Mouse (Mus musculus) skeletal muscle tissue, adult 2 months (tissue): ENCODE results near the gene Utp3.
"Not testable (repeated sequence)": the region's sequence is repeated elsewhere in the genome, so short reads cannot be mapped to it uniquely, and the experiment has no call there.

Experiments used
- DNase-seq: peaks from one replicate; pipeline ENCODE4 v3.0.0-alpha.2; 2012; ENCODE audit warnings: low read depth, low spot score

Utp3 gene

GRCm38 (mm10) chr5:88554086-88554886, at the start of gene Utp3:
TSS of gene Utp3 (plus strand) at chr5:88554462.
- peak; percentile 97 for DNase-seq

GRCm38 (mm10) chr5:88508555-88508954, 45.7 kb upstream of the Utp3 start:
- no peak for DNase-seq

DNA sequence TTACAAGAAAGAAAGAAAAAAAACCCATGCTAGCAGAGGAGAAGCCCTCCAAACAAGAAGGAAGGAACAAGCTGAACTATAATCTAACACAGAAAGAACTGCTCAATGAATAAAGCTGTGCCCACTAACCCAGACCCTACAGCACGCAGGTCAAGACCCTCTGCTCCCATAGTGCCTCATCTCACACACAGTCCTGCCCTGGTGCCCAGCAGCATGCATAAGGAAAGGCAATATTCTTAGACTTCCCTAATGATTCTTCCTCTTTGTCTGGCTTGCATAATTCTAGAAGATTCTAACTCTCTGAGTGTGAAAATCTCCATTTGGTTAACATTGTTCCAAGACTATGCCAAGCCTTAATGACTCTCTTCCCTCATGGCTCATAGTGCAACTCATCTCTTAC, 45.3 kb upstream of the Utp3 start:
- no peak for DNase-seq

GRCm38 (mm10) chr5:88519232-88519631, 35.0 kb upstream of the Utp3 start:
- DNase-seq: no peak

- no peak for DNase-seq
Observed at GRCm38 (mm10) chr5:88527657-88528056, 26.6 kb upstream of the Utp3 start, which contains the start of gene Jchain. TSS of gene Jchain (minus strand) at chr5:88527891.

DNA sequence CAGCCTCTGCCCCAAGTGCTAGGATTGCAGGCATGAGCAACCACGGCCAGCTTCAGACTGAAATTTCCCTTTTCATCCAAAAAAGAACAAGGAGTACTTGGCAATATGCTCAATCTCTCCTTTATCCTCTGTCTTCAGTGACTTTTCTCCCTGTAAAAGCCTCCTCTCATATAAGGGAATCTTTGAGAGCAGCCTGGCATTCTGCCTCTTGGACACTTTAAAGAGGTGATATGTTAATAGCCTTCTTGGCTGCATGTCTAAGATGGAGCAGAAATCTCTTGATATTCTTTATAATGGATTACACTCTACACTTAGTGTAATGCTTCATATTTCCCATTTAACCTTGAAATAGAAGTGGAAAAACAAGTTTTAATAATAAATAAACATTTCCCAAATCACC, 23.4 kb upstream of the Utp3 start:
- no peak for DNase-seq

DNA sequence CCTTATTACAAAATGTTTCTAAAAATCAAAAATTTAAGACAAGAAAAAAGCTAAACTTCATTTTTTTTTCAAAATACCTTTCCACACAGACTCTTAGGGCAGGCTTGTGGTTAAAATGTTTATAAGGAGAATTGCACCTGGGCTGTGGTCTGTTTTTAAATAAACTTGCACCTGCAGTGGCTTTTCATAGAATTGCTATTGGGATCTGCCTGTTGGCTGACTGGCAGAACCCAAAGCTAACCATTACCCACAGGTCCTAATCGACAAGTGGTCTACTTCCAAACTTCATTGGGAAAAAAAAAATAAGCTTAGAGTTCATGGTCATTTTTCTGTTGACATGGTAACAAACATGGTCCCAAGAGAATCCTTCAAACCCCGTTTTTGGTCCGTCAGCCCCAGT, 19.6 kb upstream of the Utp3 start:
- DNase-seq: no peak

DNA sequence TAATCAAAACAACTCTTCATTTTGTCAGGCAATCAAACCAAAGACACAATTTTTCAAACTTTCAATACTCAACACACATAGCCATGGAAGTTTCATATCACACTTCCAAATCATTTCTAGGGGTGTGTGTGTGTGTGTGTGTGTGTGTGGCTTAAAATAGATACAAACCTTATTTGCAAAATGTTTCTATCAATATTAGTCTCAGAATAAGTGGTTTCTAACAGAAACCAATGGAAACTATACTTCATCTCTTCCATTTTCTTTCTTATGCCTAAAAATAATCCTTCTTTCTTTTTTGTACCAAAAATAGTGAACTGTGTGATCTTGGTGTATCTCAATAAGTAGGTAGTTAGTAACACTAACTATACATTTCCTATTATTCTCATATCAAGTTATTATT, 13.4 kb upstream of the Utp3 start:
- no peak for DNase-seq

DNA sequence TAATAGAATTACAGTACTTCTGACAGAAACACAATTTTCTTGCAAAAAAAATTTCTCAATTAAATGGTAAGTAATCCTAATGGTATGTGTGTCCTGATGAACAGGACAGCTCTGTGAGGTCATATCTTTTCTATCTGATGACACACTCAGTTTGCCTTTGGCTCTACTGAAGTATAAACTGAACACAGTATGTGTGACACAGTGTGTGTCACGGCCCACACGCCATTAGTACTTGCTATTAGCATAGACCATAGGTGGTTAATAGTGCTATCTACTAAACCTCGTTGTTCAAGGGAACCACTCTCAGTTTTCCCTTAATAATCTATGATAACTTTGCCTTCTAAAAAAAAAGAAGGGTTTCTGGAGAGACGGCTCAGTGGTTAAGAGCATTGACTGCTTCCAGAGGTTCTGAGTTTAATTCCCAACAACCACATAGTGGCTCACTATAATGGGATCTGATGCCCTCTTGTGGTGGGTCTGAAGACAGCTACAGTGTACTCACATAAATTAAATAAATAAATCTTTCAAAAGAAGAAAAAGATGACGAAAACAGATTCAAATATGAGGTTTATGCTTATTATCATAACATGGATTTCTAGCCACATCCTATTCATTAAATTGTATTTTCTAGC, 11.5 kb upstream of the Utp3 start:
- DNase-seq: peak; percentile 19

DNA sequence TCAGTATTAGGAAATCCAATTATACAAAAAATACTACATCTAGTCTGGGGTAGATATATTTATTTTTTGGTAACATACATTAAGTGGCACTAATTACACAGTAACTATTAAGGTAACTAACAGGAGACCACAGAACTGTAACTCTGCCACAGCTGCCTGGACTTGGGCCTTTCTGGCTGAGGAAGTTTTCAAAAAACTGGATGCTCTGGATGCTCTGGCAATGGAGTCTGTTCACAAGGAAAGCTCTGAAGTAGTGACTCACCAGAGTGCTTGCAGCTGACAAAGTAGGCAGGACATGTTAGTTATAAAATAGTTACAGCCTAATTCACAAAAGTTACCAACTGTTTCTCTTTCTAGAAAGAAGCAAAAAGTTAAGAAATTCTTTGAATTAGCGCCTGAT, 9.9 kb upstream of the Utp3 start:
- not testable (repeated sequence) for DNase-seq

DNA sequence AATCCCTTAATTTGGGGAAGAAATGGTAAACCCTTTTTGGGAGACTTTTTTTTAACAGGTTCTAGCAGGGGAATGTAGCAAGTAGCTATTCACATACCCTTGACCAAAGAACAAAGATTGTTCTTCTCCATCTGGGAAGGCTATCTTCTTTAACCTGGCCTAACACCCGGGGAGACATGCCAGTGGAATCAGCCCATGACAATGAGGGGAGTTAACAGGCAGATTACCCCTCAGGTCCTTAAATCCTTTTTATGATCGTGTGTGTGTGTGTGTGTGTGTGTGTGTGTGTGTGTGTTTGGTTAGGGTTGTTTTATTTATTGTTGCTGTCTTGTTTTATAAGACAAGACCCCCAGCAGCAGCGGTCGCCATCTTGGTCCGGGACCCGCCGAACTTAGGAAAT, 8.7 kb upstream of the Utp3 start:
- no peak for DNase-seq

- DNase-seq: no peak
Observed at GRCm38 (mm10) chr5:88553271-88554085, 784 bp upstream of the Utp3 start.

- DNase-seq: no peak
Observed at GRCm38 (mm10) chr5:88558991-88559390, 4.7 kb downstream of the Utp3 start.

DNA sequence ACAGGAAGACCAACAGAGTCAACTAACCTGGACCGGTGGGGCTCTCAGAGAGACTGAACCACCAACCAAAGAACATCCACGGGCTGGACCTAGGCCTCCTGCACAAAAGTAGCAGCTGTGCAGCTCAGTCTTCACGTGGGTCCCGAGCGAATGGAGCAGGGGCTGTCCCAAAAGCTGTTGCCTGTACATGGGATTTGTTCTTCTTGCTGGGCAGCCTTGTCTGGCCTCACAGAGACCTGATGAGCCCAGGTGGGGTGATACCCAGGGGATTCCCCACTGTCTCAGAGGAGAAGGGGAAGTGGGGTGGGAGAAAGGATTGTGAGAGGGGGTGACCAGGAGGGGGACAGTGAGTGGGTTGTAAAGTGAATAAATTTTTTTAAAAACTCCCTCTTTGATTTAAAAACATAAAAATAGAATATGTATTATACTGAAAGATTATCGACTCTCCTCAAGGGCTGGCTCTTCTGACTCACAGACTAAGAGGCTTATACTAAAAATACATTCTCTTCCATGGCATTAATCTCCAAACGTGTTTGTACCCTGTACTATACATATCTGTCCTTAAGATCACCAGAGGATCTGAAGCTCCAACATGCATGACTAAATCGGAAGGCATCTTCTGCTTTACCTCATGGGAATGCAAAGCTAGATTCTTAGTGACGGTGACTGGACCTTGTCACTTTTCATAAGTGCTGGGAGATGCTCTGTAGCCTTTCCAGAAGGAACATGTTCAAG, 7.0 kb downstream of the Utp3 start:
- DNase-seq: no peak

GRCm38 (mm10) chr5:88562863-88563780, 8.9 kb downstream of the Utp3 start:
- DNase-seq: no peak

DNA sequence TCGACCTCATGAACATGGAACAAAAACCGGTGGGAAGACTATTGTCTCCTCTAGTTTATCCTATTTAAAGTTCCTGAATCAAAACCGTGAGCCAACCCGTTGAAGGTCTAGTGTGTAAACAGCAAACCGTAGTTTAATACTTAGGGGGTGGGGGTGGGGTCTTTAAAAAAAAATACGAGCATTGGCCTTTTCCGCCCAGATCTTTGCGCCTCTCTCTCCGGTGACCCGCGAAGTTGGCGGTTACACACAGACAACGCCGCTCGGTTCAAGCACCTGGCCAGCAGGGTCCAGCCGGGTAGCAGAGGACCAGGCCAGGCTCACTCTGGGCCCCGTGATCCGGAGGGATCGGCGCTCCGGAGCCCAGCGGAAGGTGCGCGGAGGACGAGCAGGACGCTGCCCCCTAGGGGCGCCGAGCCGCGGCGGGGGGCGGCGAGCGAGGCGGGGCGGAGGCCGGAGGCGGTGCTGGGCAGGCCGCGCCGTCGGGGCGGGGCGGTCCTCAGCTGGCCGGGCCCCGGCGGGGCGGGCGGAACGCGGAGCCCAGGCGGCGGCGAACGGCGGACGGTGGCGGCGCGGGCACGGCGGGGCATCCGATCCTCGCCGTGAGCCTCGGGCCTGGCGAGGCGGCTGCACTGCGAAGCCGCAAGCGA, 10.4 kb downstream of the Utp3 start, which contains the start of gene Rufy3:
Gene Rufy3 (plus strand): TSS at position 540 of the 647 bp plus-strand sequence.
- peak; percentile 71 for DNase-seq

DNA sequence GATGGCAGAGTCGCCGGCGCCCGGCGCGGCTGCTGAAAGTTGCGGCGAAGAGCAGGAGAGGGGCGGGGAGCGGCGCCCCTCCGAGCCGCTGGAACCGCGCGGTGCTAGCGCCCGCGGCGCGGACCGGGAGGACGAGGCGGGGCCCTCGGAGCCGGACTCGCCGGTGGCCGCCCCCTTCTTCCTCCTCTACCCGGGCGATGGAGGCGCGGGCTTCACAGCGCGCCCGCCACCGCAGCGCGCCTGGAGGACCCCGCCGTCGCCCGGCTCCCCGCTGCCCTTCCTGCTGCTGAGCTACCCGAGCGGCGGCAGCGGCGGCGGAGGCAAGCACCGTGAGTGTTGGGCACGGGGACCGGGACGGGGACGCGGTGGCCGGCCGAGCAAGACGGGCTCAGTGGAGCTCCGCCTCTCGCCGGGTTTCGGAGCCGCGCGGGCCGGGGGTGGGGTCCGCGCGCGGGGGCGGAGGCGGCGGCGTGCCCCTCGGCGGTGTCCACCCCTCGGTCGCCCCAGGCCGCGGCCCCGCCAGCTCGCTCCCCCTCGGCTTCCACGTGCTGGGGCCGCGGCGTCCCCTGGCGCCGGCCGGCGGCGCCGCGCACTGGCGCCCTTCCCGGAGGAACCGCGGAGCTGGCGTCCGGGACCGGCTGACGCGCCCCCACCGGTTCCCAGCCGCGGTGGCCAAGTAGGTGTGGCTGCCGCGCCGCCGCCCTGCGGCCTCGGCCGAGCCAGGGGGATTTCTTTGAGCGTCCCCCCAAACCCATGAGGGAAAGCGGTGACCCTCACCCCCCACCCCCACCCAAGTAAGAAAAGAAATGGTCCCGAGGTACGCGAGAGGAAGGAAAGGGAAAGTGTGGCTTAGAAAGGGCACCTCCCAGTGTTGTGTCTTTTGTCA, 11.1 kb downstream of the Utp3 start:
- DNase-seq: peak; percentile 62

DNA sequence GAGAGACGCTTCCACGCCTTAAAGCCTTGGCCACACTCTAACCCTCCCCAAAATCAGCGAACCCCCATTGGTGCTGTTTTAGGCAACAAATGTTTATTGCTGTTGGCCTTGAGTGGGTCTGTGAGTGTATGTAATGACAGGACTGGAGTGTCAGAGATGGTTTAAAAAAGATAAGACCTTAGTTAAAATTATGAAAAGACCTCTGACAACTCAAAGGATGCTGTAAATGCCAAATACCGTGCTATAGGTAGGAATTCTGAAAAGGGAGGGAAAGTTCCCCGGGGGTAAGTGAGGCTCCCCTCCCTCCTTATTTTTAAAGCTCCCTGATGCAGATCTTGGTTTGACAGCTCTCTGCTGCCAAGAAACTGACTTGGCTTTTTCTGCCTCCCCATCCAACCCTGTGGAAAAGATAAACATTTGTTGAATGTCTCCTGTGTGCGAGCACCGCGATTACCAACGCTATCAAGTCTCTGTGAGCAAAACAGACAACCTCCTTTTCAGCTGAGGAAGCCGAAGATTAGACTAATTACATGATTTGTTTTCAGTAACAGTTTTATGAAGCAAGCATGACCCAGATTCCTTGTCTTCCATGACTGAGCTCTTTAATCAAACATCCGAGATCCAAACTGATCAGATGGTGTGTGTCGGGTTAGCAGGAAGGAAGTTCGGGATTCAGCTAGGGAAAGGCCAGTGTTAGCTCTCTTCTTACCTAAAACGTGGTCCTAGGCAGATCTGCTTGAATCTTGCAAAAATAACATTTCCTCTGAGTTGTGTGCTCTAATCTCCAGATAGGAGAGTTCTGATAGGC, 12.0 kb downstream of the Utp3 start:
- no peak for DNase-seq
